Mouse (Mus musculus): Measurements from ENCODE around the gene Agap1. TPM values are rescaled to one million over a fixed set of nuclear protein-coding genes. Genes with fewer than 3 reads are reported as not detected.

The Agap1 gene
- polyA plus RNA-seq, 1 experiment, result 30.0 TPM

DNA sequence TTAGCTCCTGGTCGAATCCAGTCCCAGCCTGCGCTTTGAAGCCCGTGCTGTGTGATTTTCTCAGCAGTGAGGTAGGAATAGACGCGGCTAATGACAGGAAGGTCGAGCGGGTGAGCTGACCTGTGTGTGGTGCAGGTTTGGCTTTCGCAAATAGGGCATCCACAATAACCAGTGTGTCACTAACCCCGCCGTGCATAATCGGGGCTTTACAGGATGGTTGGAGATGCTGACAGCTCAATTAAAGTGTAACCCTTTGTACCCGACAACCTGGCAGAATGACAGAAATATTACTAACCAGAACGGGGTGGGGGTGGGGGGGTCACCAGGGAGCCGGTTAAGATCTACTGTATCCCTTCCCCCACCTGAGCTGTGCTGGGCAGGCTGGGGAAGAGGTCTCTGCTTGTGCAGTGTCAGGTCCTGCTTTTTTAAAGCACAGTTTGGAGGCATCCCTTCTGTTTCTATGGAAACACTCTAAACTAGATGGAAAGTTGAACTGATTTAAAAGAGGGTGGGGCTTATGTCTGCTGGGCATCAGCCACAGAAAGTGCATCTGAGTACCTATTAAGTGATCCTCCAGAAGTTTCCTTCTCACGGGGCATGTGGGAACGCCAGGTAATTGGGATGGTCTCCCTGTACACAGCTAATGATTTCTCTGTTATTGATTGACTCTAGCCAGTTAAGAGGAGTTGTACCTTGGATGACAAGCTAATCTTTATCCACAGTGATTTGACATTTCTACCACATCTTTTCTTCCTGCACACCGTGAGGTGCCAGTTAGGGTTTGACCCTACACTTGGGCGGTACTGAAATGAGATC, 259.8 kb downstream of the Agap1 start:
- no peak overlapping the region for H3K27ac ChIP-seq (ENCODE audit: insufficient read depth, low read depth, low read length)
- TF ChIP-seq POLR2A (IDR thresholded peaks at IDR 0.05; ENCODE audit: insufficient read depth, low read depth, low read length) (no peak), CTCF (IDR thresholded peaks at IDR 0.05; ENCODE audit: insufficient read depth, low read depth, low read length) (no peak)
- WGBS, result 79% methylated on average over 18 of the region's 18 CpGs
- H3K4me1 ChIP-seq (ENCODE audit: control insufficient read depth, insufficient read depth, low read length), result 0 out of 2 replicates have a peak, but pooled peaks cover 3% of the 10 kb centered on the region
- no peak overlapping the region for H3K4me3 ChIP-seq (ENCODE audit: insufficient read depth, low read depth, low read length)

DNA sequence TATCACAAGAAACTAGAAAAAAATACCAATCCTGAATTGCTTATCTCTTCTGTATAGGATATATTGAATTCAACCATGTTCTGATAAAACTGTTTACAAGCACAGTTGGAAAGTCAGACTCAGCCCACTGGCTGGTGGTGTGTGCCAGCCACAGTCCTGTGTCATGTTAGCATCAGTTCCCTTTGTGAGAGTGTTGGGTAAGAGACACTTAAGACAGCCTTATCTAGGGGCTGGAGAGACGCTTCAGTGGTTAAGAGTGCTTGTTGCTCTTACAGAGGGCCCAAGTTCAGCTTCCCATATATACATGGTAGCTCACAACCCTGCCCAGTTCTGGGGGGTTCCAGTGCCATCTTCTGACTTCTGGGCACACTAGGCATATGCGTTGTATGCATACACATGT, 261.6 kb downstream of the Agap1 start:
- TF ChIP-seq CTCF (IDR thresholded peaks at IDR 0.05; ENCODE audit: insufficient read depth, low read depth, low read length), result no peak
- no peak for TF ChIP-seq POLR2A (IDR thresholded peaks at IDR 0.05; ENCODE audit: insufficient read depth, low read depth, low read length)
- 0 out of 2 replicates have a peak, but pooled peaks cover 3% of the 10 kb centered on the region for H3K4me1 ChIP-seq (ENCODE audit: control insufficient read depth, insufficient read depth, low read length)
- 99% methylated on average over 2 of the region's 2 CpGs for WGBS

DNA sequence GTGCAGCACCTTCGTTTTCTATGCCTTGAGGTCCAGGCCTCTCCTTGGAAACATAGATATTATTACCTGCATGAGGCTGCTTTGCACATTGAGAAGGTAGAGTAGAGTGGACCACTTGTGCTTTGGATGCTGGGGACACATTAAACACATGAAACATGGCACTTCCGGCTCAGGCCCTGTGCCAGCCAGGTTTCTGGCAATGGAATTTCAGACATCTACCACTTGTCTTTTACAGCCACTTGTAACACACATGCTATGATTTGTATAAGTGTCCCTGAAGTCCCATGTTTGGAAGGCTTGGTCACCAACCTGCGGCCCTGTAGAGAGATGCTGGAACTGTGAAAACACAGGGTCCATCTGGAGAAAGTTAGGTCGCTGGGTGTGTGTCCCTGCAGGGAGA, 262.5 kb downstream of the Agap1 start:
- TF ChIP-seq POLR2A (IDR thresholded peaks at IDR 0.05; ENCODE audit: insufficient read depth, low read depth, low read length) (no peak), CTCF (IDR thresholded peaks at IDR 0.05; ENCODE audit: insufficient read depth, low read depth, low read length) (no peak)
- Histone ChIP-seq H3K4me3 (ENCODE audit: insufficient read depth, low read depth, low read length) (no peak overlapping the region), H3K4me1 (ENCODE audit: control insufficient read depth, insufficient read depth, low read length) (0 out of 2 replicates have a peak, but pooled peaks cover 3% of the 10 kb centered on the region), H3K27ac (ENCODE audit: insufficient read depth, low read depth, low read length) (no peak overlapping the region)
- WGBS, result over 99% methylated on average over 4 of the region's 4 CpGs

More for the DNA sequence above, 261.6 kb downstream of the Agap1 start:
- Histone ChIP-seq H3K4me3 (ENCODE audit: insufficient read depth, low read depth, low read length) (no peak overlapping the region), H3K27ac (ENCODE audit: insufficient read depth, low read depth, low read length) (no peak overlapping the region)

DNA sequence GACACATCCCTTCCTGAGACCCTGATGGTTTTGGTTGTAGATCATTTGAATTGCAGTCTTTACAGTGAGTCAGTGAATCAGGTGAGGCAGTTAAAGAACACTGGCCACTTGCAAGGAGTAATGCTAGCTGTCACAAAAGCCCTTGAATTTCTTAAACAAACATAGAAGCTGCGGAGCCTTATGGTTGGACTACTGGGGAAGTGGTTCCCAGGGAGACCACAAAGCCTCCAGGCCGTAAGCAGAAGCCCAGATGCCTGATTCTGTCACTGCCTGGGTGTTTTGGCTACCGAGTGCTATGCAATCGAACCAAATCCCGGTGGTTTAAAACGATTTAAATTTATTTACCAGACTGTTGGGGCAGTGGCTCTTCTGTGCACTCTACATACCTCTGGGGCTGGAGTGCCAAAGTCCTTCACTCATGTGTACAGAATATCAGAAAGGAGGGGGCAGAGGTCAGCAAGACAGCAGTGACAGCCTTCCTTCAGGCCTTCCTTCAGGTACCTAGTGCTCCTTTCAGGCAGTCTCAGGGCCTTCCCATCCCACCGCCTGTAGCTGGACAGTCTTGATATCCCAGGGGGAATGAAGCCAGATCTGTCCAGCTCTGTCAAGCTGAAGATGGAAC, 264.3 kb downstream of the Agap1 start:
- Histone ChIP-seq H3K27ac (ENCODE audit: insufficient read depth, low read depth, low read length) (no peak overlapping the region), H3K4me1 (ENCODE audit: control insufficient read depth, insufficient read depth, low read length) (no peaks in the 10 kb centered on the region), H3K4me3 (ENCODE audit: insufficient read depth, low read depth, low read length) (no peak overlapping the region)
- TF ChIP-seq POLR2A (IDR thresholded peaks at IDR 0.05; ENCODE audit: insufficient read depth, low read depth, low read length), result no peak
- TF ChIP-seq CTCF (IDR thresholded peaks at IDR 0.05; ENCODE audit: insufficient read depth, low read depth, low read length), result no peak
- 83% methylated on average over 7 of the region's 7 CpGs for WGBS

DNA sequence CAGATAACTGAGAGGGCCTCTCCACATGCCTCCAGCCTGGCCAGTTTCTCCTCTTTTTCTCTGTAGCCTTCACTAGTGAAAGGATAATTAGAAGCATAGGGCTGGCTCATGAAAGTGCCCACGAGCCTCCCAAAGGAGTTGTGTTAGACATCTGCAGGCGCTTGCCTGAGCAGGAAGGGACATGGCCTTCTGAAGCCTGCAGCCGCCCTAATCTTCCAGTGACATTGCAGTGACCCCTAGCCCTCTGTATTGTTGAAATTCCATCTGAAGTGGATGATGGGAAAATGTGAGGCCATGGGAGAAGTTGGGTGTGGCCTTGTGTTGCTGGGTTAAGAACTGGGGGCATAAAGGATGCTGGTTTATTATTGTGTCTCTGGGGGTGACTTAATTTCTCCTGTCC, 269.5 kb downstream of the Agap1 start:
- Histone ChIP-seq H3K27ac (ENCODE audit: insufficient read depth, low read depth, low read length) (no peak overlapping the region), H3K4me3 (ENCODE audit: insufficient read depth, low read depth, low read length) (no peak overlapping the region), H3K4me1 (ENCODE audit: control insufficient read depth, insufficient read depth, low read length) (no peaks in the 10 kb centered on the region)
- WGBS, result 88% methylated on average over 3 of the region's 3 CpGs
- TF ChIP-seq CTCF (IDR thresholded peaks at IDR 0.05; ENCODE audit: insufficient read depth, low read depth, low read length) (no peak), POLR2A (IDR thresholded peaks at IDR 0.05; ENCODE audit: insufficient read depth, low read depth, low read length) (no peak)

DNA sequence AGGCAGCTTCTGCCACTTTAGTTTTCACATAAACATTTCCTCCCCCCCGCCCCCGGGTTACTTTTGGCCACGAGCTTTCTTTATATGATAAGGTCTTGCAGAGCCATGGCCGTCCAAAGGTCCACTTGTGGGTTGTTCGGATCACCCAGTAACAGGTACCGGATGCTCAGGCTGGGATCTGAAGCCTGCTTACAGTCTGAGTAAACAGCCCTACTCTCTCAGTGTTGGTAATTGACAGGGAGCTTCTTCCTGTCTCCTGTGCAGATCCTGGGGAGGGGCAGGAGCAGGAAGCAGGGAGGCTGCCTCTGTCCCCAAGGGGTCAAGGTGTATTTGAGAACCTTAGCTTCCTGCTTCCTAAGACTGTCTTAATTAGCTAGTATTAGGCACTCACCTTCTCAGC, 269.9 kb downstream of the Agap1 start:
- Histone ChIP-seq H3K27ac (ENCODE audit: insufficient read depth, low read depth, low read length) (no peak overlapping the region), H3K4me1 (ENCODE audit: control insufficient read depth, insufficient read depth, low read length) (no peaks in the 10 kb centered on the region), H3K4me3 (ENCODE audit: insufficient read depth, low read depth, low read length) (no peak overlapping the region)
- TF ChIP-seq POLR2A (IDR thresholded peaks at IDR 0.05; ENCODE audit: insufficient read depth, low read depth, low read length) (no peak), CTCF (IDR thresholded peaks at IDR 0.05; ENCODE audit: insufficient read depth, low read depth, low read length) (no peak)
- 94% methylated on average over 6 of the region's 6 CpGs for WGBS

DNA sequence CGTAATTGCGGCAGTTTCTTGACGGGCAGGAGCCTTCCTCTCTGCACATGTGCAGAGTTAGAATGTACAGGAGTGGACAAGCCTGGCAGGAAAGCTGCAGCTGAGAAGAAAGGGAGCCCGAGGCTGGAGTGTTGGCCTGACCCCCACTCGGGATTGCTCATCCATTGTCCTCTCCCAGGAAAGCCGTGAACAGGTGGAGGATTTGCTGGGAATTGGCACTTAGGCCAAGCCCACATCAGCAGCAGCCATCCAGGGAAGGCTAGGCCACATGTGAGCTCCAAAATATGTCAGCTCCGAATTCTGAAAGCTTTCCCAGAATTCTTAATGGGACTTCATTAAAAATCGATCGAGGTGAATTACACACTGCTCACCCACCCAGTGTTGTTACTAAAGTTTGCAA, 270.4 kb downstream of the Agap1 start:
- Histone ChIP-seq H3K27ac (ENCODE audit: insufficient read depth, low read depth, low read length) (no peak overlapping the region), H3K4me1 (ENCODE audit: control insufficient read depth, insufficient read depth, low read length) (no peaks in the 10 kb centered on the region), H3K4me3 (ENCODE audit: insufficient read depth, low read depth, low read length) (no peak overlapping the region)
- WGBS, result 83% methylated on average over 9 of the region's 9 CpGs
- no peak for TF ChIP-seq POLR2A (IDR thresholded peaks at IDR 0.05; ENCODE audit: insufficient read depth, low read depth, low read length)
- TF ChIP-seq CTCF (IDR thresholded peaks at IDR 0.05; ENCODE audit: insufficient read depth, low read depth, low read length), result no peak

DNA sequence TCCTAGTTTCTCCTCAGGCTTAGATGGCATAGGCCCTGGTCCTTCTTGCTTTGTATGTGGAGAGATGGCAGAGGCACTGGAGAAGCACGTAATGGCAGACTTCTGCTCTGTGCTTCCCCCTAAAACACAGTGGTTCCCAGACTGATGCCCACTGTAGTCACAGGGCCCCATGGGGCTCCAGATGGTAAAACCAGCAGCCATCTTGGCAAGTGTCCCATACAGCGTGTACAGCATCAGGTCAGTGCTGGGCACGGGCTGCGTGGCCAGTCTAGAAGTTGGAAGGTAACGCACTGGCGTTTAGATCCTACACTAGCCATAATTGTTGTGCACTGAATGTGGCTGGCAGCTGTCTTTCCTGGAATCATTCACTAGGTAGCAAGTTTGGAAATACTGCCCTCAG, 273.9 kb downstream of the Agap1 start:
- 91% methylated on average over 6 of the region's 6 CpGs for WGBS
- H3K4me1 ChIP-seq (ENCODE audit: control insufficient read depth, insufficient read depth, low read length), result no peaks in the 10 kb centered on the region
- no peak overlapping the region for H3K27ac ChIP-seq (ENCODE audit: insufficient read depth, low read depth, low read length)
- no peak for TF ChIP-seq CTCF (IDR thresholded peaks at IDR 0.05; ENCODE audit: insufficient read depth, low read depth, low read length)
- TF ChIP-seq POLR2A (IDR thresholded peaks at IDR 0.05; ENCODE audit: insufficient read depth, low read depth, low read length), result no peak
- H3K4me3 ChIP-seq (ENCODE audit: insufficient read depth, low read depth, low read length), result no peak overlapping the region

DNA sequence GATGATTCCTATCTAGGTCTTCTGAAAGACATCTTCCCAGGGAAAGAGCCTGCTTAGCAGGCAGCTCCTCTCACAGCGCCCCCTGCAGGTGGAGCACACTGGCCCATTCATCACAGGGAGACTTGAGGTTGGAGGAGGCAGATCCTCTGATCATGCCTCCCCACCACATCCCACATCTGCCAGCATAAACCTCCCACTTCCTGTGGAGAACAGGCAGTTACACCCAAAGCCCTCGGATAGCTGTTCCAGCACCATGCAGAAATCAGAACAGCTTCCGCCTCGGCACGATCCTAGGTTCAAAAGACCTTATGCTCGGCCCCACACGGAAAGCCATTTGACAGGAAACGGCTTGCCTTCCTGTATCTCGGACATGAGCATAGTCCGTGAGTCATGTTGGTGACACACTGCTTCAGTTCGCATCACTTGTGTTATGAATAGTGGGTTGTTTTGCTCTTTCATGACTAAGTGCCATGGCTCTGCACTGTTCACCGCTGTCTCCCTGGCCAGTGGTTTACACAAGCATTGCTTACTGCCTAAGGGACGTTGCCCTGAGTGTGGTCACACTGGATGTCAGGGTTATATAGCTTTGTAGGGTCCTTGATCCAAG, 276.1 kb downstream of the Agap1 start:
- TF ChIP-seq POLR2A (IDR thresholded peaks at IDR 0.05; ENCODE audit: insufficient read depth, low read depth, low read length) (no peak), CTCF (IDR thresholded peaks at IDR 0.05; ENCODE audit: insufficient read depth, low read depth, low read length) (no peak)
- H3K27ac ChIP-seq (ENCODE audit: insufficient read depth, low read depth, low read length), result no peak overlapping the region
- H3K4me3 ChIP-seq (ENCODE audit: insufficient read depth, low read depth, low read length), result no peak overlapping the region
- 83% methylated on average over 13 of the region's 13 CpGs for WGBS
- no peaks in the 10 kb centered on the region for H3K4me1 ChIP-seq (ENCODE audit: control insufficient read depth, insufficient read depth, low read length)
